ENCODE assay signal across 10 mouse cellular contexts in genomic region chr11:94732773-94733172, GRCm38 (mm10). TPM values are rescaled to one million over a fixed set of nuclear protein-coding genes. Genes with fewer than 3 reads are reported as not detected.
DNase-seq lines count a peak whose midpoint lies in the region; ATAC-seq and TF ChIP-seq lines count a peak whose summit lies in the region.
"Had no signal": no experiment of that assay in that cellular context is flagged by ENCODE, and none has a peak within 500 bp of the region (broad histone marks: within the 10 kb centered on the region; RNA-seq: fewer than 3 reads in every experiment).

No protein-coding gene starts in this region.

- H3K9ac ChIP-seq in intestine, embryonic 14.5 days (ENCODE audit: low read length): no peak overlapping the region
- H3K9ac ChIP-seq in neural tube, embryonic 15.5 days (replicated peaks): no peak overlapping the region

- peaks cover 3% of the 10 kb centered on the region; the same call in 1 of the 2 replicates for H3K4me1 ChIP-seq in thymus, adult 2 months (replicated peaks; ENCODE audit: control insufficient read depth, insufficient read depth, low read length)
- H3K4me1 ChIP-seq in intestine, embryonic 14.5 days (replicated peaks; ENCODE audit: control insufficient read depth, insufficient read depth, low read length): no peaks in the 10 kb centered on the region
- no peaks in the 10 kb centered on the region for H3K4me1 ChIP-seq in neural tube, embryonic 15.5 days

- TF ChIP-seq CTCF in thymus, adult 2 months (IDR thresholded peaks at IDR 0.05; ENCODE audit: borderline replicate concordance, control insufficient read depth, extremely low read depth, insufficient read depth, low read length, poor library complexity): peak; percentile 44; the same call in 1 of the 2 replicates

- H3K36me3 ChIP-seq in thymus, adult 2 months (ENCODE audit: control insufficient read depth, insufficient read depth, low read length): no peaks in the 10 kb centered on the region
- no peaks in the 10 kb centered on the region for H3K36me3 ChIP-seq in intestine, embryonic 14.5 days (ENCODE audit: control insufficient read depth, insufficient read depth, low read length)
- no peaks in the 10 kb centered on the region for H3K36me3 ChIP-seq in neural tube, embryonic 15.5 days

- 45% methylated on average over 8 of the region's 8 CpGs for WGBS in thymus, adult 2 months
- 37% methylated on average over 8 of the region's 8 CpGs for WGBS in intestine, embryonic 14.5 days
- 43% methylated on average over 8 of the region's 8 CpGs for WGBS in neural tube, embryonic 15.5 days

- peak; percentile 49 to 61 for DNase-seq in cerebellum, postnatal 10 days
- no peak for DNase-seq in cerebellum, adult 8-10 months
- DNase-seq in thymus, adult 2 months: peak; percentile 37
- no peak for DNase-seq in thymus, adult 18-20 months
- peak; percentile 72 for DNase-seq in intestine, embryonic 14.5 days (ENCODE audit: low spot score)
- DNase-seq in neural tube, embryonic 10.5 days (ENCODE audit: extremely low spot score, low spot score): no peak

- H3K4me2 ChIP-seq in intestine, embryonic 14.5 days (ENCODE audit: low read length): no peak overlapping the region
- H3K4me2 ChIP-seq in neural tube, embryonic 15.5 days: no peak overlapping the region

- no peak for TF ChIP-seq POLR2A in thymus, adult 2 months (IDR thresholded peaks at IDR 0.05; ENCODE audit: control insufficient read depth, extremely low read depth, insufficient read depth, low read length, poor library complexity)

- H3K9me3 ChIP-seq in intestine, embryonic 14.5 days (ENCODE audit: control insufficient read depth, low read length): no peaks in the 10 kb centered on the region
- H3K9me3 ChIP-seq in neural tube, embryonic 15.5 days (replicated peaks): no peaks in the 10 kb centered on the region

- H3K4me3 ChIP-seq in thymus, adult 2 months (ENCODE audit: control insufficient read depth, insufficient read depth, low read length): no peak overlapping the region
- H3K4me3 ChIP-seq in intestine, embryonic 14.5 days (ENCODE audit: low read depth, low read length): no peak overlapping the region
- H3K4me3 ChIP-seq in neural tube, embryonic 15.5 days (replicated peaks): no peak overlapping the region

- H3K27ac ChIP-seq in thymus, adult 2 months (ENCODE audit: control insufficient read depth, insufficient read depth, low read length): no peak overlapping the region
- H3K27ac ChIP-seq in intestine, embryonic 14.5 days (ENCODE audit: low read depth): no peak overlapping the region
- no peak overlapping the region for H3K27ac ChIP-seq in neural tube, embryonic 15.5 days (replicated peaks)

- no peaks in the 10 kb centered on the region for H3K27me3 ChIP-seq in thymus, adult 2 months (ENCODE audit: control insufficient read depth, insufficient read depth, low read length)
- no peaks in the 10 kb centered on the region for H3K27me3 ChIP-seq in intestine, embryonic 14.5 days (replicated peaks; ENCODE audit: control insufficient read depth, insufficient read depth, low read length)
- H3K27me3 ChIP-seq in neural tube, embryonic 15.5 days (replicated peaks): no peaks in the 10 kb centered on the region

- no peak for ATAC-seq in intestine, embryonic 14.5 days (replicated peaks; ENCODE audit: low FRiP score, low TSS enrichment, low read depth)
- peak; percentile 47; the same call in 1 of the 2 replicates for ATAC-seq in megakaryocyte-erythroid progenitor cell, adult 5-6 weeks (replicated peaks; ENCODE audit: low FRiP score, low TSS enrichment, poor library complexity, severe bottlenecking)
- no peak for ATAC-seq in neural tube, embryonic 15.5 days (ENCODE audit: low FRiP score)

RNA-seq across cellular contexts. Expression of gene Cdc34b, which starts 8.8 kb away (rescaled TPM):
- not detected in 2 replicates for polyA plus RNA-seq in thymus, adult 2 months (2012; rRNA removed)
- polyA plus RNA-seq in intestine, embryonic 14.5 days (2014; fragmentation: Nextera tagmentation; extraction: Ambion mirVana): 0.20 TPM in 1 of 2 replicates, not detected in the other
- total RNA-seq in megakaryocyte-erythroid progenitor cell, adult 5-6 weeks (2014; fragmentation: Nextera tagmentation): not detected in 2 replicates
- 0.53 TPM in 1 of 2 replicates, not detected in the other for total RNA-seq in megakaryocyte-erythroid progenitor cell, adult 5-6 weeks (2017)
- polyA plus RNA-seq in neural tube, embryonic 15.5 days (2015; fragmentation: Nextera tagmentation; extraction: Ambion mirVana): not detected in 2 replicates
- total RNA-seq: neutrophil, adult 5-6 weeks had no signal

RNA-seq across cellular contexts. Expression of gene Gm11541, which starts 28.5 kb away (rescaled TPM):
- not detected in 2 replicates for polyA plus RNA-seq in thymus, adult 2 months (2012; rRNA removed)
- 0.89 and 1.1 TPM in 2 replicates for polyA plus RNA-seq in intestine, embryonic 14.5 days (2014; fragmentation: Nextera tagmentation; extraction: Ambion mirVana)
- total RNA-seq in megakaryocyte-erythroid progenitor cell, adult 5-6 weeks (2014; fragmentation: Nextera tagmentation): not detected in 2 replicates
- not detected in 2 replicates for total RNA-seq in megakaryocyte-erythroid progenitor cell, adult 5-6 weeks (2017)
- polyA plus RNA-seq in neural tube, embryonic 15.5 days (2015; fragmentation: Nextera tagmentation; extraction: Ambion mirVana): 0.24 TPM in 1 of 2 replicates, not detected in the other
- total RNA-seq: layer of hippocampus, adult 18-20 months; neutrophil, adult 5-6 weeks had no signal

RNA-seq across cellular contexts. Expression of gene Tmem92, which starts 49.7 kb away (rescaled TPM):
- 0.32 and 0.42 TPM in 2 replicates for polyA plus RNA-seq in thymus, adult 2 months (2012; rRNA removed)
- not detected in 2 replicates for polyA plus RNA-seq in intestine, embryonic 14.5 days (2014; fragmentation: Nextera tagmentation; extraction: Ambion mirVana)
- not detected in 2 replicates for total RNA-seq in megakaryocyte-erythroid progenitor cell, adult 5-6 weeks (2014; fragmentation: Nextera tagmentation)
- not detected in 2 replicates for total RNA-seq in megakaryocyte-erythroid progenitor cell, adult 5-6 weeks (2017)
- polyA plus RNA-seq in neural tube, embryonic 15.5 days (2015; fragmentation: Nextera tagmentation; extraction: Ambion mirVana): not detected in 2 replicates
- total RNA-seq: layer of hippocampus, adult 18-20 months; neutrophil, adult 5-6 weeks had no signal

RNA-seq across cellular contexts. Expression of gene Xylt2, which starts 55.5 kb away (rescaled TPM):
- 81.9 and 95.3 TPM in 2 replicates for polyA plus RNA-seq in thymus, adult 2 months (2012; rRNA removed)
- 19.9 and 21.1 TPM in 2 replicates for polyA plus RNA-seq in intestine, embryonic 14.5 days (2014; fragmentation: Nextera tagmentation; extraction: Ambion mirVana)
- 4.8 and 5.2 TPM in 2 replicates for total RNA-seq in megakaryocyte-erythroid progenitor cell, adult 5-6 weeks (2014; fragmentation: Nextera tagmentation)
- 3.8 and 5.0 TPM in 2 replicates for total RNA-seq in megakaryocyte-erythroid progenitor cell, adult 5-6 weeks (2017)
- polyA plus RNA-seq in neural tube, embryonic 15.5 days (2015; fragmentation: Nextera tagmentation; extraction: Ambion mirVana): 15.4 and 16.8 TPM in 2 replicates

Comparison
In these comparisons a context has a peak if more than half of its experiments do, and no peak if none do; other contexts are left out.
1. DNase-seq: peak in cerebellum, postnatal 10 days (2 of 2), thymus, adult 2 months (single experiment) and intestine, embryonic 14.5 days (single experiment); none in cerebellum, adult 8-10 months (single experiment), thymus, adult 18-20 months (0 of 2) and neural tube, embryonic 10.5 days (single experiment).